Mouse (Mus musculus): ENCODE measurements around the gene Efhd2. TPM values are rescaled to one million over a fixed set of nuclear protein-coding genes. Genes with fewer than 3 reads are reported as not detected.

Gene Efhd2
- polyA plus RNA-seq (2014; fragmentation: Illumina TruSeq; extraction: RNeasy Lipid Tissue Mini Kit (QIAGEN cat#74804); ENCODE audit: low read depth, low replicate concordance): 1.1 TPM

GRCm38 (mm10) chr4:141874601-141875460 is at the start of gene Efhd2:
TSS of gene Efhd2 (minus strand) at chr4:141874920.

GRCm38 (mm10) chr4:141845999-141846398 is 28.7 kb downstream of the Efhd2 start, which contains the start of gene Ctrc:
TSS of gene Ctrc (minus strand) at chr4:141846359.

GRCm38 (mm10) chr4:141826060-141826459 is 48.7 kb downstream of the Efhd2 start, which contains the start of gene Cela2a:
TSS of gene Cela2a (minus strand) at chr4:141826160.

Other genes starting within 250 kb of the Efhd2 start
- 1.4 TPM for gene Plekhm2, start 210.0 kb downstream of the Efhd2 start, polyA plus RNA-seq (2014; fragmentation: Illumina TruSeq; extraction: RNeasy Lipid Tissue Mini Kit (QIAGEN cat#74804); ENCODE audit: low read depth, low replicate concordance)
- not detected for gene Rsc1a1, start 189.3 kb downstream of the Efhd2 start, polyA plus RNA-seq (2014; fragmentation: Illumina TruSeq; extraction: RNeasy Lipid Tissue Mini Kit (QIAGEN cat#74804); ENCODE audit: low read depth, low replicate concordance)
- 35.7 TPM for gene Ddi2, start 151.5 kb downstream of the Efhd2 start, polyA plus RNA-seq (2014; fragmentation: Illumina TruSeq; extraction: RNeasy Lipid Tissue Mini Kit (QIAGEN cat#74804); ENCODE audit: low read depth, low replicate concordance)
- gene Agmat, start 128.2 kb downstream of the Efhd2 start, polyA plus RNA-seq (2014; fragmentation: Illumina TruSeq; extraction: RNeasy Lipid Tissue Mini Kit (QIAGEN cat#74804); ENCODE audit: low read depth, low replicate concordance): 0.32 TPM
- gene Dnajc16, start 84.0 kb downstream of the Efhd2 start, polyA plus RNA-seq (2014; fragmentation: Illumina TruSeq; extraction: RNeasy Lipid Tissue Mini Kit (QIAGEN cat#74804); ENCODE audit: low read depth, low replicate concordance): 5.9 TPM
- gene Casp9, start 81.3 kb downstream of the Efhd2 start, polyA plus RNA-seq (2014; fragmentation: Illumina TruSeq; extraction: RNeasy Lipid Tissue Mini Kit (QIAGEN cat#74804); ENCODE audit: low read depth, low replicate concordance): 12.8 TPM
- not detected for gene Cela2a, start 48.8 kb downstream of the Efhd2 start, polyA plus RNA-seq (2014; fragmentation: Illumina TruSeq; extraction: RNeasy Lipid Tissue Mini Kit (QIAGEN cat#74804); ENCODE audit: low read depth, low replicate concordance)
- not detected for gene Ctrc, start 28.6 kb downstream of the Efhd2 start, polyA plus RNA-seq (2014; fragmentation: Illumina TruSeq; extraction: RNeasy Lipid Tissue Mini Kit (QIAGEN cat#74804); ENCODE audit: low read depth, low replicate concordance)
- gene Fhad1, start 140.2 kb upstream of the Efhd2 start, polyA plus RNA-seq (2014; fragmentation: Illumina TruSeq; extraction: RNeasy Lipid Tissue Mini Kit (QIAGEN cat#74804); ENCODE audit: low read depth, low replicate concordance): 0.16 TPM
- gene Tmem51, start 209.4 kb upstream of the Efhd2 start, polyA plus RNA-seq (2014; fragmentation: Illumina TruSeq; extraction: RNeasy Lipid Tissue Mini Kit (QIAGEN cat#74804); ENCODE audit: low read depth, low replicate concordance): 1.5 TPM

Measured in kidney, adult 10 weeks (tissue).